8 mouse cellular contexts compared by ENCODE assay signal in the genomic region with DNA sequence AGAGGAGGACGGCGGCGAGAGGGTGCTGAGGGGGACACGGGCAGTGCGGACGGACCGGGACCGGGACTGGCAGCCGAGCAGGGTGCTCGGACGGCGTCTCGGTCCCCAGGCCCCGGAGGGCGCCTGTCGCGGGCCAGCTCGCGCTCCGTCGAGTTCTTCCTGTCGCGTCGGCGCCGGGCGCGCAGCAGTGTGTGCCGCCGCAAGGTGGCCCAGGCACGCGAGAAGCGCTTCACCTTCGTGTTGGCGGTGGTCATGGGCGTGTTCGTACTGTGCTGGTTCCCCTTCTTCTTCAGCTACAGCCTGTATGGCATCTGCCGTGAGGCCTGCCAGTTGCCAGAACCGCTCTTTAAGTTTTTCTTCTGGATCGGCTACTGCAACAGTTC. TPM values are rescaled to one million over a fixed set of nuclear protein-coding genes. Genes with fewer than 3 reads are reported as not detected.
DNase-seq lines count a peak whose midpoint lies in the region; ATAC-seq and TF ChIP-seq lines count a peak whose summit lies in the region.

No protein-coding gene starts in this region.

- H3K27ac ChIP-seq in layer of hippocampus, adult 2 months = peak overlapping the region; percentile 90; the same call in 1 of the 2 replicates
- no peak overlapping the region for H3K27ac ChIP-seq in forebrain, postnatal 0 days (ENCODE audit: low read depth, low read length)
- no peak overlapping the region for H3K27ac ChIP-seq in midbrain, embryonic 14.5 days (replicated peaks; ENCODE audit: low read depth, low read length)

- H3K36me3 ChIP-seq in forebrain, postnatal 0 days (ENCODE audit: insufficient read depth) = no peaks in the 10 kb centered on the region
- no peaks in the 10 kb centered on the region for H3K36me3 ChIP-seq in midbrain, embryonic 14.5 days (ENCODE audit: control insufficient read depth, insufficient read depth, low read length)

- TF ChIP-seq CTCF in layer of hippocampus, adult 2 months (conservative IDR thresholded peaks at IDR 0.05) = peak; percentile 52
- TF ChIP-seq CTCF in forebrain, postnatal 0 days (IDR thresholded peaks at IDR 0.05; ENCODE audit: low read depth) = peak; percentile 49
- no peak for TF ChIP-seq CTCF in lung, adult 2 months (IDR thresholded peaks at IDR 0.05; ENCODE audit: insufficient read depth, low read length)

- no peaks in the 10 kb centered on the region for H3K4me1 ChIP-seq in forebrain, postnatal 0 days (ENCODE audit: insufficient read depth)
- peaks cover 4% of the 10 kb centered on the region; the same call in 1 of the 2 replicates for H3K4me1 ChIP-seq in midbrain, embryonic 14.5 days (ENCODE audit: control insufficient read depth, insufficient read depth, low read length)
- no peaks in the 10 kb centered on the region for H3K4me1 ChIP-seq in lung, adult 2 months (ENCODE audit: control insufficient read depth, insufficient read depth, low read length)

- peak overlapping the region; percentile 87 for H3K4me2 ChIP-seq in forebrain, postnatal 0 days (ENCODE audit: low read depth)
- H3K4me2 ChIP-seq in midbrain, embryonic 14.5 days (ENCODE audit: low read length) = peak overlapping the region; percentile 76

- H3K9ac ChIP-seq in forebrain, postnatal 0 days = 0 out of 2 replicates have a peak overlapping the region, but pooled peaks have one; percentile 25
- H3K9ac ChIP-seq in midbrain, embryonic 14.5 days (replicated peaks; ENCODE audit: low read length) = no peak overlapping the region

- WGBS in forebrain, postnatal 0 days = 8% methylated on average over 33 of the region's 40 CpGs
- 4% methylated on average over 39 of the region's 40 CpGs for WGBS in midbrain, embryonic 14.5 days
- 5% methylated on average over 40 of the region's 40 CpGs for WGBS in lung, adult 2 months

- H3K27me3 ChIP-seq in forebrain, postnatal 0 days (ENCODE audit: insufficient read depth, low read length) = peaks cover 39% of the 10 kb centered on the region
- H3K27me3 ChIP-seq in midbrain, embryonic 14.5 days (ENCODE audit: control insufficient read depth, insufficient read depth, low read length) = peaks cover 60% of the 10 kb centered on the region

- DNase-seq in layer of hippocampus, adult 2 months (ENCODE audit: low spot score in 2 of 2) = no peak
- DNase-seq in layer of hippocampus, adult 8-10 months (ENCODE audit: low spot score in 2 of 2) = no peak
- peak; percentile 34 for DNase-seq in embryo, embryonic 11 days
- DNase-seq in forebrain, postnatal 0 days = peak; percentile 51
- DNase-seq in midbrain, embryonic 14.5 days = peak; percentile 52
- DNase-seq in layer of hippocampus, adult 11-12 months (ENCODE audit: low spot score) = no peak
- DNase-seq in lung, adult 2 months = no peak
- no peak for DNase-seq in urinary bladder, adult 18-20 months (ENCODE audit: low spot score in 2 of 2)

- peak overlapping the region; percentile 71 for H3K4me3 ChIP-seq in layer of hippocampus, adult 2 months
- H3K4me3 ChIP-seq in forebrain, postnatal 0 days (ENCODE audit: low read depth, low read length) = peak overlapping the region; percentile 59
- peak overlapping the region; percentile 40 for H3K4me3 ChIP-seq in midbrain, embryonic 14.5 days (replicated peaks; ENCODE audit: low read depth, low read length)
- H3K4me3 ChIP-seq in lung, adult 2 months (replicated peaks; ENCODE audit: extremely low read depth, low read depth, low read length) = no peak overlapping the region

- TF ChIP-seq POLR2A in lung, adult 2 months (IDR thresholded peaks at IDR 0.05; ENCODE audit: borderline replicate concordance, extremely low read depth, low read depth, low read length) = no peak

- no peaks in the 10 kb centered on the region for H3K9me3 ChIP-seq in forebrain, postnatal 0 days (ENCODE audit: low read length)
- no peaks in the 10 kb centered on the region for H3K9me3 ChIP-seq in midbrain, embryonic 14.5 days (ENCODE audit: control insufficient read depth, low read length)

- ATAC-seq in forebrain, postnatal 0 days = peak; percentile 16
- no peak for ATAC-seq in midbrain, embryonic 14.5 days (ENCODE audit: low FRiP score, low TSS enrichment)

RNA-seq across cellular contexts. Expression of a gene that starts 2.7 kb away (rescaled TPM):
- 10 to 100 TPM; 23.6 to 25.6 TPM for total RNA-seq in layer of hippocampus, adult 2 months (2021)
- 10 to 100 TPM; 19.5 to 27.9 (median 21.8) TPM for total RNA-seq in layer of hippocampus, adult 8-10 months (2022)
- 8.9 and 10.7 TPM in 2 replicates for total RNA-seq in forebrain, postnatal 0 days (2014; rRNA removed)
- polyA plus RNA-seq in forebrain, postnatal 0 days (2015; fragmentation: Nextera tagmentation; extraction: Ambion mirVana) = 1.5 and 1.7 TPM in 2 replicates
- polyA plus RNA-seq in midbrain, embryonic 14.5 days (2014; fragmentation: Nextera tagmentation; extraction: Ambion mirVana) = 0.46 and 0.50 TPM in 2 replicates
- polyA plus RNA-seq in lung, adult 2 months (2012; rRNA removed) = 0.07 and 0.14 TPM in 2 replicates

Comparison
In these comparisons a context has a peak if more than half of its experiments do, and no peak if none do; other contexts are left out.
1. DNase-seq: peak in embryo, embryonic 11 days (single experiment), forebrain, postnatal 0 days (single experiment) and midbrain, embryonic 14.5 days (single experiment); none in layer of hippocampus, adult 2 months (0 of 2), layer of hippocampus, adult 8-10 months (0 of 2), layer of hippocampus, adult 11-12 months (single experiment), lung, adult 2 months (single experiment) and urinary bladder, adult 18-20 months (0 of 2).